Mouse (Mus musculus) lung, postnatal 4 days (tissue): ENCODE data around the gene Dvl1.
A peak's percentile ranks its signal among the peaks of the same experiment; 100 is the strongest.

ENCODE experiments used
- DNase-seq, 2 experiments: peaks; one replicate each; pipeline ENCODE4 v3.0.0; 2021

Dvl1 gene

DNA sequence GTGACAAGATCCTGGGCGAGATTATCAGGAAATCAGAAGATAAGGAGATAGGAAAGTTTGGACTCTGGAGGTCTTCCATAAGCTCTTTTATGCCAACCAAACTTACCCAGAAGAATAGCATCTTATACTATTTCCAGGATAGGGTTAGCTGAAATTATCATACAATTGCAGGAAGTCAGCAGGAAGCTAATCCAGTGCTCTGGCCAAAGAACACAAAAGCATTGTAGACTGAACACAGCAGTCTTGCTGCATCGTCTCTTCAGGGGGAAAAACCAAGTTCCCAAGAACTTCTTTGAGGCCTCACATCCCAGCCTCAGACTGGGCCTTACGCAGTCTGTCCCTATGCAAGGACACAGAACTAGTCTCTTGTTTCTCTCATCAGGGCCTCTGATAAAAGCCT is 36.4 kb downstream of the Dvl1 start:
- DNase-seq: no peak

DNA sequence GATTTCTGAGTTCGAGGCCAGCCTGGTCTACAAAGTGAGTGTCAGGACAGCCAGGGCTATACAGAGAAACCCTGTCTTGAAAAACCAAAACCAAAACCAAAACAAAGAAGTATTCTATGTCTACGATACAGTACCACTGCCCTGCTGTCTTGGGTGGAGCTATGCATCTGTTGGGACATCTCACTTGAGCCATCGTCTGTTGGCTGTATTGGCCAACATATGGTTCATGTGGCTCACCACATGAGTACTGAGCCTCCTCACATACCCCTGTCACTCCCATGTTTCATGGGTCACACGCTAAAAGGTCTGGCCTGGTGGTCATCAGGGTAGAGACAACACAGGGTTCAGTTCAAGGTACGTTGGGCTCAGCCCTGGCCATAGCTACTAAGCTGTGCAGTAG is 39.1 kb downstream of the Dvl1 start:
- DNase-seq: peak in 1 of 2 experiments; percentile 17

DNA sequence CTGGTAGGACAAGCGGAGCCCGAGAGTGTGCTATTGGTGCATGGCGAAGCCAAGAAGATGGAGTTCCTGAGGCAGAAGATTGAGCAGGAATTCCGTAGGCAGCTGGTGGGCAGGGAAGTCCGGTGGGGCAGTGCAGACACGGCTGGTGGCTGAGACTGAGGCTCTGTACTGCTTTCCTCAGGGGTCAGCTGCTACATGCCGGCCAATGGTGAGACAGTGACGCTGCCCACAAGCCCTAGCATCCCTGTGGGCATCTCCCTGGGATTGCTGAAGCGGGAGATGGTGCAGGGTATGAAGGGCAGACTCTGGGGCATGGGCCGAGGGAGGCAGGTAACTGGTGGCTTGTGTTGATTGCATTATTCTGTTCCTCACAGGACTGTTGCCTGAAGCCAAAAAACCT is 40.5 kb downstream of the Dvl1 start:
- peak in 1 of 2 experiments; percentile 21 for DNase-seq

DNA sequence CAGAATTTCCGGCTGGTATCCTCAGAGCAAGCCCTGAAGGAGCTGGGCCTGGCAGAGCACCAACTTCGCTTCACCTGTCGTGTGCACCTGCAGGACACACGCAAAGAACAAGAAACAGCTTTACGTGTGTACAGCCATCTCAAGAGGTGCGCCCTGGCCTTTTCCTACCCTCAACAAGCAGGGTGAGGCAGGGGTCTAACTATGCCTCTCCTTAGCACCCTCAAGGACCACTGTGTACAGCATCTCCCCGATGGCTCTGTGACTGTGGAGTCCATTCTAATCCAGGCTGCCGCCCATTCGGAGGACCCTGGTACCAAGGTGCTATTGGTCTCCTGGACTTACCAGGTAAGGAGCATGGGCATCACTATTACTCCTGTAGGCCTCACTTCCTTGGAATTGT is 41.0 kb downstream of the Dvl1 start:
- peak in 1 of 2 experiments; percentile 18 for DNase-seq

GRCm38 (mm10) chr4:155889316-155889715 is 42.1 kb downstream of the Dvl1 start:
- DNase-seq: no peak

DNA sequence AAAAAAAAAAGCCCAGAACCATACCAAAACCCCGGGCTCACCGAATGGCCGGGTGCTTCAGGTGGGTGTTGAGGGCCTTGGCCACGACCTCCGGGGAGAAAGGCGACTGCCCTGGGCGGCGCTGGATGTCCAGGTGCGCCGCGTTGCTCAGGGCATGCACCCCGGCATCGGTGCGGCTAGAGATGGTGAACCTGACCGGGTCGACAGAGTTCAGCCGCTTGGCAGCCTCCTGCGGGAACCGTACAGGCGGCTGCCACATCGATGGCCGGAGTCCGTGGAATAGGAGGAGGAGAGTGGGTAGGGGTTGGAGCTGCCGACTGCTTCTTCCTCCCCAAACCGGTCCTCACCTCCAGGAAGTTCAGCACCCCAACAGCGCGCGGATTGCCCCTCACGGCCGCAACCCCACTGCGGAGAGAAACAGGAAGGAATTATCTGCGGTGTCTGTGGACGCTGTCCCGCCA is 43.8 kb downstream of the Dvl1 start:
- DNase-seq: no peak

DNA sequence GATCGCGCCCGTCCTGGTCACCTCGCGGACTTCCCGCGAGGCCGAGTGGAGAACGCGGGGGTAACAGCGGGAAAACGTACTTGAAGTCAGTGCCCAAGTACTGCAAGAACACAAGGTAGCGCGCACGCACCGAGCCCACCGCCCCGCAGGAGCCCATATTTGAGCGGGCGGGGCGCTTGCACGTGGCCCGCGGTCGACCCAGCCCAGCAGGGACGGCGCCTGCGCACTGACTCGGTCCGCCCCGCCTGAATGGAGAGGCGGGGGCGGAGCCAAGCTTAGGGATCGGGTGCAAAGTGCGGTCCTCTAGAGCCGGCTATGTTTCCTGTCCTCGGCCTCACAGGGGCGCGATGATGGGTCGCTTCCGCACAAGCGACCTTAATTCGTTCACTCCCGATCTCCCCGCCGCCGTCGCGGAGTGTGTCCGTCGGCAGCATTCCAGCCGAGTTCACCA is 44.4 kb downstream of the Dvl1 start, which contains the start of the genes Pusl1 and Acap3:
TSS of gene Pusl1 (minus strand) at position 231 of the 451 bp plus-strand sequence.
TSS of gene Acap3 (plus strand) at position 272 of the 451 bp plus-strand sequence.
- peak; percentile 97 to 98 for DNase-seq

GRCm38 (mm10) chr4:155892017-155892416 is 44.8 kb downstream of the Dvl1 start:
- DNase-seq: peak; percentile 91 to 92

- peak; percentile 53 to 62 for DNase-seq
Observed at GRCm38 (mm10) chr4:155892438-155893211, 45.4 kb downstream of the Dvl1 start.

DNA sequence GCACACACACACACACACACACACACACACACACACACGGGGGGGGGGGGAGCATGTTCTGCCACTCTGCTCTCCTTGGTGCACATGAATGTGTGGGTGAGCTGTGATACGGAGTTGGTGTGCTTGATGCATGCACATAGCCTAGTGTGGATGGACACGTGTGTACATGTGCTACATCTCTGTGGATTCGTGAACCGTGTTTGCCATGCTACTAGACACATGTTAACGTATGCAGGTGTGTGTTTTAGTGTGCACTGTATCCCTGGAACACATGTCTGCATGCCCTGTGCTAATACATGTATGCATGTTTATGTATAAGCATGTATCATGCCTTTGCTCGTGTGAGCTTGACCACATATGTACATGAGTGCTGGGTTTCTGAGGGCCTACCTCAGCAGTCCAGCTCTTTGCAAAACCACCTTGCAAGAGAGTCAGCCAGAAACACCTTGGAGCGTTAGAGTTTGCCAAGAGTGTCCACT is 46.0 kb downstream of the Dvl1 start:
- no peak for DNase-seq

GRCm38 (mm10) chr4:155894311-155894881 is 47.2 kb downstream of the Dvl1 start:
- DNase-seq: peak; percentile 83 to 91

DNA sequence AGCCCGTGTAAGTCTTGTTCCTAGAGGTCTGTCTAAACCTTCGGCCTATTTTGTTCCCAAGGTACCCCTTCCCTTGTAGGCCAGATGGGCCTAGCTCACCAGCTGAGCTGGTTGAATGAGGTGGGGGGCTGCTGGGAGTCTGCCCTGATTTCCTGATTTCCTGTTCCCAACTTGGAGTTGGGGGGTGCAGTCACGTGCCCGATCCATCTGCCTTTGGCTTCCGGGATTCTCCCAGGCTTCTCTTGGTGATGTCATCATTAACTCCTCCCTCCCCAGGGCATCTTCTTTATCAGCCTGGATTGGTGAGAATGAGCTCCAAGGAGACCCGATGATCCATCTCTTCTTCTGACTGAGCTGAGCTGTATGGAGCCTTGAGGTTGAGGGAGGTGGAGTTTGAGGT is 48.0 kb downstream of the Dvl1 start:
- peak; percentile 62 to 67 for DNase-seq

- peak in 1 of 2 experiments; percentile 4 for DNase-seq
Observed at GRCm38 (mm10) chr4:155895826-155896225, 48.6 kb downstream of the Dvl1 start.

DNA sequence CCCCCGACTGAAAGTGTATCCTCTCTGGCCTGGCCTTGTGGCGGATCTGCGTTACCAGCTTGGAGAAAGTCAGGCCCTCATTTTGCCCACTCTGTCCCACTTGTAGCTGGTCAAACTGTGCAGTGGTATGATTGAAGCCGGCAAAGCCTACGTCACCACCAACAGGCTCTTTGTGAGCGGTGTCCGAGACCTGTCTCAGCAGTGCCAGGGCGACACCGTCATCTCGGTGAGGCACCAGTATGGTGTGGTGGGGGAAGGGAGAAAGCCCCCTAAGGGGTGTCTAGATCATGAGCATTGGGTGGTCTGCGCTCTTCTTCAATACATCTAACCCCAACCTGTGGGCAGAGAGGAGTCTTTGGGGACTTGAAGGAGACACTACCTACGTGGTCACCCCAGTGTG is 49.3 kb downstream of the Dvl1 start:
- DNase-seq: peak in 1 of 2 experiments; percentile 16

DNA sequence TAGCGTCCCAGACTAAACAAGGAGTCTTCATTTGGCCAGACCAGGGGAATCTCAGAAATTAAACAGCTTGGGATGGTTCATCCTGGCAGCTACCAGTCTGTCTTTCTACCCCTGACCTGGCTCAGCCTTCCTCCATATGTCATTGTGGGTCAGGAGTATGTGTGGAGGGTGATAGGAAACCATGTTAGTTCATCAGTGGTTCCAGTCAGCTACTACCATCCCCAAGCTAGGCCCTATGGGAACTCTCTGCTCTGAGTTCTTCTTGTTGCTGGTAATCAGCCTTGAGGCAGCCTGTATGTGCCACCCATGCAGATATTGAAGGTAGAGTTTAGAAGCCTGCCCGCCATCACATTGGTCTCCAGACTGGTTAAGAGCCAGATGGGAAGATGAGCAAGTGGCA is 51.1 kb downstream of the Dvl1 start:
- DNase-seq: no peak

- DNase-seq: peak; percentile 3 to 15
Observed at GRCm38 (mm10) chr4:155899355-155899754, 52.2 kb downstream of the Dvl1 start.

DNA sequence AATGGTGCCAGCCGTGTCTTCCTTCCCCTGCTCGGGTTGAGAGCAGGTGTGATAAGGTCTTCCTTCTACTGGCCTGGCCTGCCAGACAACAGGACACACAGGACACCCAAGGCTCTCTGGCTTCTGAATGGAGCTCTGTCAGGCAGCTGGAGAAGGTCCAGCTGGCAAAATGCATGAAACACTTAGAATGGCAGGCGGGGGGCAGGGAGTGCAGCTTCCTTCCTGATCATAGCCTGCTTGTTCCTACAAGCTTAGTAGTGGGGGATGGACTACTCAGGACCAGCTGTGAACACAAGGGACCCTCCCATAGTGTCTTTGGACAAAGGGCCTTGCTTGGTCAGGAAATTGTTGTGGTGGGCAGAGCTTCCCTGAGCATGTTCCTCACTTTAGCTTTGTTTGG is 54.0 kb downstream of the Dvl1 start:
- DNase-seq: peak; percentile 67 to 84

DNA sequence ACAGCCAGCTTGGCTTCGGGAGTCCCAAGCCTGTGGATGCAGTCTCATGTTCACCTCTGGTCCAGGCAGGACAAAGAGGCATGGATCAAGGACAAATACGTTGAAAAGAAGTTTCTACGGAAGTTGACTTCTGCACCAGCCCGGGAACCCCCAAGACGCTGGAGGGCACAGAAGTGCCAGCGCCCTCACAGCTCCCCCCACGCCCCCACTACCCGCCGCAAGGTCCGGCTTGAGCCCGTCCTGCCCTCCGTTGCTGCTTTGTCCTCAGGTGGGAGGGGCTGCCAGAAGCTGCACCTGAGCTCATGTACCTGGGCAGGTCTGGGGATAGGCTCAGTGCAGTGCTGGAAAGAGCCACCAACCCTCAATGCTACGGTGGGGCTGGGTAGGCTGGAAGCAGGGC is 56.0 kb downstream of the Dvl1 start:
- DNase-seq: peak in 1 of 2 experiments; percentile 23

- DNase-seq: peak; percentile 27 to 30
Observed at GRCm38 (mm10) chr4:155904318-155905102, 57.3 kb downstream of the Dvl1 start.

- peak; percentile 3 to 17 for DNase-seq
Observed at GRCm38 (mm10) chr4:155905634-155906033, 58.4 kb downstream of the Dvl1 start.

GRCm38 (mm10) chr4:155906125-155906524 is 58.9 kb downstream of the Dvl1 start:
- DNase-seq: peak; percentile 3 to 19

GRCm38 (mm10) chr4:155907003-155907402 is 59.8 kb downstream of the Dvl1 start:
- peak; percentile 3 to 16 for DNase-seq

GRCm38 (mm10) chr4:155908281-155908680 is 61.1 kb downstream of the Dvl1 start:
- peak; percentile 3 to 21 for DNase-seq
